Mouse (Mus musculus): ENCODE measurements around the gene Atp12a. TPM values are rescaled to one million over a fixed set of nuclear protein-coding genes. Genes with fewer than 3 reads are reported as not detected.

Atp12a gene
- not detected in 2 replicates for polyA plus RNA-seq (2012)

DNA sequence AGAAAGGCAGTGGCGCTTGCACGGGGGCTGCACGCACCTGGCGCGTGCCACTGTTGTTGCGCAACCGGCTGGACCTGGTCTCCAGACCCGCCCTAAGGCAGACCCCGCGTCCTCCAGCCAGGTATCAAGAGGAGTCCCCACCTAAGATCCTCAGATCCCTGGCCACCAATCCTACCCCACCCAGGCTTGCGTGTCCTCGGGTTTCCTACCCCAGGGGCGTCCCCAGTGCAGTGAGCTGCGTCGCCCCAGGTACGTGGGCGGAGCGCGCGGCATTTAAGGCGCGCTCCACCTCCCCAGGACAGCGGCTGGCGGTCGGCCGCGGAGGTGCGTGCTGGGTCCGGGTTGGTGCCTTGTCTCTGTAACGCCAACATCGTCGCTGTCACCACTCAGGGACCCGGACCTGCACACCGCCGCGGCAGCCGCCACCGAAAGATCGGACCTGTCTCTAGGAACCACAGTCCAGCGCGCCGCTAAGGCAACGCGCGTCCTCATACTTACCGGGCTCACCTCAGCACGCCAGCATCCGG is at the start of gene Atp12a:
Gene Atp12a (plus strand): TSS at position 358 of the 527 bp plus-strand sequence.
- peaks cover 41% of the 10 kb centered on the region for H3K27me3 ChIP-seq (ENCODE audit: control insufficient read depth)

DNA sequence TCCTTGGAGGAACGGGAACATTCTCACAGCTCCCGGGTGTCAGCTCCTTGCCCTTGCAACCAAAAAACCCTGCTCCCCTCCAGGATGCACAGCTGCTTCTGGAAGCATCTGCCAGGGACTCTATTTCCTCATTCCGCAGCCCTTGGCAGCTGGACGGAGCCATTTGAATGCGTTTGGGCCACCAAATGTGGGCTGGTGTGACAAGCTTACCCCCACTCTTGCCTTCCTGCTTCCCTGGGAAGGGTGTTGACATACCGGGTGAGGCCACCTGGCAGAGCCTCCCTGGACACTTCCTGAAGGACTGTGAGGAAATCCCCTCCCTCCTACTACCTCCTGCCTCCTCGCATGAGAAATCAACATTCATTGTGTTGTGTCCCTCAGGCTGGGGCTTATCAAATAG is 49.3 kb upstream of the Atp12a start:
- Histone ChIP-seq H3K9me3 (ENCODE audit: control insufficient read depth, low read length) (no peaks in the 10 kb centered on the region), H3K27me3 (ENCODE audit: control insufficient read depth) (no peaks in the 10 kb centered on the region), H3K36me3 (ENCODE audit: control insufficient read depth) (no peaks in the 10 kb centered on the region), H3K4me1 (ENCODE audit: control insufficient read depth) (no peaks in the 10 kb centered on the region), H3K4me3 (replicated peaks) (no peak overlapping the region)
- TF ChIP-seq GATA1 (IDR thresholded peaks at IDR 0.05; ENCODE audit: low read length), result no peak
- TF ChIP-seq TAL1 (IDR thresholded peaks at IDR 0.05; ENCODE audit: low read length), result no peak

More for the DNA sequence above, at the start of gene Atp12a:
- TF ChIP-seq TAL1 (IDR thresholded peaks at IDR 0.05; ENCODE audit: low read length) (no peak), GATA1 (IDR thresholded peaks at IDR 0.05; ENCODE audit: low read length) (no peak)
- Histone ChIP-seq H3K9me3 (ENCODE audit: control insufficient read depth, low read length) (no peaks in the 10 kb centered on the region), H3K4me3 (replicated peaks) (no peak within 1 kb of the TSS), H3K4me1 (ENCODE audit: control insufficient read depth) (no peaks in the 10 kb centered on the region), H3K36me3 (ENCODE audit: control insufficient read depth) (no peaks in the 10 kb centered on the region)

DNA sequence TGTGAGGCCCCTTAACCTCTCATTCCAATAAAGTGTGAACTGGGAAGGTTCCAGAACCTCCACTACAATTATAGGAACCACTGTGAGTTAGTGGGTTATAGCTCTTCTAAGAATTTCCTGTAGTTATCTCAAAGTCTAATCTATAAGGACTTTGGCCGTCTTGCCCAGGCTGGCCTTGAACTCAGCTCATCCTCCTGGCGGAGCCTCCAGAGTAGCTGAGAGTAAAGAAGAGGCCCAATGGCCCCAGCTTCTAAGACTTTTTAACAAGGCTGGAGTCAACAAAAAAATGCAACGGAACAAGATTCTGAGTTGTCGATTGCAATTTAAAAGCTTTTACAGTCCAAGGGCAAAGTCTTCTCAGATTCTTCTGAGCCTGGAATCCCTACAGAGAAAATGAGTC is 48.5 kb upstream of the Atp12a start:
- H3K27me3 ChIP-seq (ENCODE audit: control insufficient read depth), result no peaks in the 10 kb centered on the region
- no peaks in the 10 kb centered on the region for H3K9me3 ChIP-seq (ENCODE audit: control insufficient read depth, low read length)
- H3K4me1 ChIP-seq (ENCODE audit: control insufficient read depth), result no peaks in the 10 kb centered on the region
- H3K36me3 ChIP-seq (ENCODE audit: control insufficient read depth), result no peaks in the 10 kb centered on the region
- no peak overlapping the region for H3K4me3 ChIP-seq (replicated peaks)
- TF ChIP-seq TAL1 (IDR thresholded peaks at IDR 0.05; ENCODE audit: low read length) (no peak), GATA1 (IDR thresholded peaks at IDR 0.05; ENCODE audit: low read length) (no peak)

DNA sequence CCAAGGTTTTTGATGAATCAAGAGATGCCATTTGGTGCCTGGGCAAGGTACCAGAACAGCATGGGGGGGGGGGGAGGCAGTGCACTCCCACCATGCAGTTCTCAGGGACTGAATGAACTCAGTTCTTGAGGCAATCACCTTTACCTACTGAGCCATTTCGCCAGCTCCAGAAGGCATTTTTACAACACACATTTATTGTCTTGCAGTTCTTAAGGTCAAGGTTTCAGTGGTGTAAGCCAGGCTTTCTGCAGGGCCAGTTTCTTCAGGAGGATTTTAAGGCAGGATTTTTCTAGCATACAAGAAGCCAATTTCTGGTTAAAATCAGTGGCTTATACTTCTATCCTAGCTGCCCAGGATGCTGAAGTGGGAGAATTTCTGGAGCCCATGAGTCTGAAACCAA is 41.9 kb upstream of the Atp12a start:
- H3K4me1 ChIP-seq (ENCODE audit: control insufficient read depth), result no peaks in the 10 kb centered on the region
- no peak overlapping the region for H3K4me3 ChIP-seq (replicated peaks)
- TF ChIP-seq TAL1 (IDR thresholded peaks at IDR 0.05; ENCODE audit: low read length) (no peak), GATA1 (IDR thresholded peaks at IDR 0.05; ENCODE audit: low read length) (no peak)
- no peaks in the 10 kb centered on the region for H3K27me3 ChIP-seq (ENCODE audit: control insufficient read depth)
- no peaks in the 10 kb centered on the region for H3K9me3 ChIP-seq (ENCODE audit: control insufficient read depth, low read length)
- H3K36me3 ChIP-seq (ENCODE audit: control insufficient read depth), result no peaks in the 10 kb centered on the region

DNA sequence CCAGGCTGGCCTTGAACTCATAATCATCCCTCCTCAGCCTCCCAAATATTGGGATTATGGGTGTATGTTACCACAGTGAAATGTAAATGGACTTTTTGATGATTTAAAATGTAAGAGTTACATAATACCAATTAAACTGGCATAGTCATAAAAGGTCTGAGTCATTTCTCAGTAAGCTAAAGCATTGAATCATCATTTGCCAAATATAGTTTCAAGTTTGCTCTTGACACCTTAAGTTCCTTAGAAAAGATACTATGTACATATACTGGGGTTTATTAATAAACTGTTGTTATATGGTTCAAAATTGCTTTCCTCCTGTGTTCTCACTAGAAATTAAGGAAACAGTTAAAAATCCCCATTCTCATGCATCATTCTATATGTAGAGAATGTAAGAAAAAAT is 39.8 kb upstream of the Atp12a start:
- no peak overlapping the region for H3K4me3 ChIP-seq (replicated peaks)
- no peaks in the 10 kb centered on the region for H3K9me3 ChIP-seq (ENCODE audit: control insufficient read depth, low read length)
- TF ChIP-seq TAL1 (IDR thresholded peaks at IDR 0.05; ENCODE audit: low read length), result no peak
- TF ChIP-seq GATA1 (IDR thresholded peaks at IDR 0.05; ENCODE audit: low read length), result no peak
- H3K27me3 ChIP-seq (ENCODE audit: control insufficient read depth), result no peaks in the 10 kb centered on the region
- no peaks in the 10 kb centered on the region for H3K36me3 ChIP-seq (ENCODE audit: control insufficient read depth)
- no peaks in the 10 kb centered on the region for H3K4me1 ChIP-seq (ENCODE audit: control insufficient read depth)

DNA sequence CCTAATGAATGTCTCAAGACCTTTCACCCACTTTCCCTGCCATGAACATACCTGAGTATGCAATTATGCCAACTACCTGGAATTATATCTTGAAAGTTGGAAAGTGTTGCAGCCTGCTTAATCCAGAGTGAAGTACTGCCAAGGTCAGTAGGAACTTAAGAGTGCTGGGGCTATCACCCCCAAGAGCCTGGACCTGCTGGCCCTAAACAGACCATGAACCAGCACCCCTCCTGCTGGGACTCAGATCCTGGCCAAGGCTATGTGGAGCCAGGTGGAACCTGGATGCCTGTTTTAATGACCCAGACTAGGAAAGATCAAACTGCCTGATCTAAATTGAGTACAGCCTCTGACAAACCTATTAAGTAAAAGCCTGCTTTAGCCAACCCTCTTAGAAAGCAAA is 31.2 kb upstream of the Atp12a start:
- H3K4me1 ChIP-seq (ENCODE audit: control insufficient read depth), result no peaks in the 10 kb centered on the region
- no peaks in the 10 kb centered on the region for H3K36me3 ChIP-seq (ENCODE audit: control insufficient read depth)
- no peak for TF ChIP-seq TAL1 (IDR thresholded peaks at IDR 0.05; ENCODE audit: low read length)
- no peak for TF ChIP-seq GATA1 (IDR thresholded peaks at IDR 0.05; ENCODE audit: low read length)
- H3K27me3 ChIP-seq (ENCODE audit: control insufficient read depth), result no peaks in the 10 kb centered on the region
- H3K4me3 ChIP-seq (replicated peaks), result no peak overlapping the region
- H3K9me3 ChIP-seq (ENCODE audit: control insufficient read depth, low read length), result no peaks in the 10 kb centered on the region

DNA sequence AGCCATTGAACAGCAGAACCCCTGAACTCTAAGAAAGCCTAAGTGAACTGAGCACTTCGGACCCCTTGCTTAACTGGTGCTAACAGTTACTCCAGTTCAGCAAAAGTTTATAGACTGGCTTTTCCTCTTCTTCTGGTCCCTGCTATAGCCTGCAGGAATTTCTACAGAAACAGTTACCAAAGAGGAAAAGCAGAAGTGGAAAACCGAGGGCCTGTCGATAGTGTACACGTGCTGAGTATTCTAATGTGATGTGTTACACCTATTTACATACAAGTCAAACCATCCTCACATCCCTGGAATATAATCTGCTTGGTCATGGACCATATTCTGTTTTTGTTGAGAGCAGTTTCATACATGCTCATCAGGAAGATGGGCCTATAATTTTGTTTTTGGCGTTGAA is 30.4 kb upstream of the Atp12a start:
- H3K27me3 ChIP-seq (ENCODE audit: control insufficient read depth), result no peaks in the 10 kb centered on the region

DNA sequence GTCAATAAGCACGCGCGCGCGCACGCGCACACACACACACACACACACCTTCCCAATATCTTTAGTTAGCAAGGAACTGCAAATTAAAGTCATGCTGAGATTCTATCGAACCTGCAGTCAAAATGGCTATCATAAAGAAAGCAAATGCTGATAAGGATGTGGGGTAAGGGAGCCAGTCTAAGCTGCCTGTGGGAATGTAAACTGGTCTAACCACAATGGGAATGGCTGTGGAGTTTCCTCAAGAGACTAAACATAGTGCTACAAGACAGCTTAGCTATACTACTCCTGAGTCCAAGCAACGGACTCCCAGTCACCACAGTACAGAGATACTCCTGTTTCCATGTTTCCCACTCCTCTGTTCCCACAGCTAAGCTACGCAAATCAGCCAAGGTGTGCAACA is 28.8 kb upstream of the Atp12a start:
- H3K27me3 ChIP-seq (ENCODE audit: control insufficient read depth), result no peaks in the 10 kb centered on the region
- H3K4me1 ChIP-seq (ENCODE audit: control insufficient read depth), result no peaks in the 10 kb centered on the region
- no peaks in the 10 kb centered on the region for H3K36me3 ChIP-seq (ENCODE audit: control insufficient read depth)
- no peak for TF ChIP-seq GATA1 (IDR thresholded peaks at IDR 0.05; ENCODE audit: low read length)
- TF ChIP-seq TAL1 (IDR thresholded peaks at IDR 0.05; ENCODE audit: low read length), result no peak
- no peaks in the 10 kb centered on the region for H3K9me3 ChIP-seq (ENCODE audit: control insufficient read depth, low read length)
- no peak overlapping the region for H3K4me3 ChIP-seq (replicated peaks)

More for the DNA sequence above, 30.4 kb upstream of the Atp12a start:
- Histone ChIP-seq H3K36me3 (ENCODE audit: control insufficient read depth) (no peaks in the 10 kb centered on the region), H3K4me3 (replicated peaks) (no peak overlapping the region), H3K9me3 (ENCODE audit: control insufficient read depth, low read length) (no peaks in the 10 kb centered on the region), H3K4me1 (ENCODE audit: control insufficient read depth) (no peaks in the 10 kb centered on the region)
- no peak for TF ChIP-seq TAL1 (IDR thresholded peaks at IDR 0.05; ENCODE audit: low read length)
- no peak for TF ChIP-seq GATA1 (IDR thresholded peaks at IDR 0.05; ENCODE audit: low read length)

DNA sequence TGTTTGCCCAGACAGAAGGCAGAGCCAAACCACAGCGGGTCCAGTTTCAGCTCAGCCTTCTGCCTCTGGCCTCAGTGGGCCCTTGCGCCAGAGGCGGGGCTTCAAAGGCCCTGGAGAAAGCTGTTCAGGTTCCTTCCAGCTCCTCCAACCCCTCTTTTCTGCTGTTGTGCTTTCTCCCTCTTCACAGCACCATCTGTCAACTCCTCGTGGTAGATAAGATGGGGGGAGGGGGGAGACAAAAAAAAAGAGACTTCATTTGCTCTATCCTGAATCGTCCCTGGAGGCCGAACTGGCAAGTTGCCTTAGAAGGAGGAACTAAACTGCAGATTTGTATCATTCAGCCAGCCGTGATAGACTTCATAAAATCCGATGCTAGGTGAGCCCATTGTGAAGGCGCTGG is 27.8 kb upstream of the Atp12a start:
- H3K4me1 ChIP-seq (ENCODE audit: control insufficient read depth), result no peaks in the 10 kb centered on the region
- H3K4me3 ChIP-seq (replicated peaks), result no peak overlapping the region
- TF ChIP-seq GATA1 (IDR thresholded peaks at IDR 0.05; ENCODE audit: low read length) (no peak), TAL1 (IDR thresholded peaks at IDR 0.05; ENCODE audit: low read length) (no peak)

DNA sequence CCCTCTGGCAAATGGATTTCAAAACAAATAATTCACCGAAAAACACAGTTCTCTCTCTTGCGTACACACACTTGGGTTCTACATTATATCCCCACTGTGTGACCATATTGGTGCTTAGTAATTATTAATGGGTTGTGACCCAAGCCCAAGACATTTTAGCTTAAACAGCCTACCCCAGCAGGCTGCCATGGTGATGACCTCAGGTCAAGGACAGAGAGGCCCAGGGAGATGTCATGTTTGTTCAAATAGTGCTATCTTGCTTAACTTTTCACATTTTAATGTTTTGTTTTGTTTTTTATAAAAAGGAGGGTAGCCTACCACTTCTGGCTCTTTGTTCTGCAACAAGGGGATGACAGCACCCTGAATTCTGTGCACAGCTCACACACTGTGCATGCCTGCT is 27.2 kb upstream of the Atp12a start:
- Histone ChIP-seq H3K9me3 (ENCODE audit: control insufficient read depth, low read length) (no peaks in the 10 kb centered on the region), H3K4me1 (ENCODE audit: control insufficient read depth) (no peaks in the 10 kb centered on the region), H3K4me3 (replicated peaks) (no peak overlapping the region), H3K27me3 (ENCODE audit: control insufficient read depth) (no peaks in the 10 kb centered on the region), H3K36me3 (ENCODE audit: control insufficient read depth) (no peaks in the 10 kb centered on the region)
- no peak for TF ChIP-seq TAL1 (IDR thresholded peaks at IDR 0.05; ENCODE audit: low read length)
- no peak for TF ChIP-seq GATA1 (IDR thresholded peaks at IDR 0.05; ENCODE audit: low read length)

More for the DNA sequence above, 27.8 kb upstream of the Atp12a start:
- Histone ChIP-seq H3K9me3 (ENCODE audit: control insufficient read depth, low read length) (no peaks in the 10 kb centered on the region), H3K36me3 (ENCODE audit: control insufficient read depth) (no peaks in the 10 kb centered on the region), H3K27me3 (ENCODE audit: control insufficient read depth) (no peaks in the 10 kb centered on the region)

Measured in erythroblast, embryonic 14.5 days (primary cell).